In genomic region chr1:163023075-163023474, GRCm38 (mm10) we compare ENCODE assay signal across 18 mouse cellular contexts.
"Had no signal": no experiment of that assay in that cellular context is flagged by ENCODE, and none has a peak within 500 bp of the region (broad histone marks: within the 10 kb centered on the region; RNA-seq: fewer than 3 reads in every experiment).

No protein-coding gene starts in this region.

- ATAC-seq: hindbrain, embryonic 16.5 days; inflammation-experienced regulatory T-cells, adult 6 months; intestine, embryonic 15.5 days; intestine, postnatal 0 days; liver, embryonic 12.5 days had no signal

- DNase-seq: gastrocnemius, adult 2 months; gastrocnemius, postnatal 10 days; gastrocnemius, postnatal 25 days; heart, adult 18-20 months; heart, postnatal 10 days; heart, postnatal 4 days; kidney, adult 18-20 months; kidney, adult 8-10 months; kidney, postnatal 10 days; kidney, postnatal 25 days; kidney, postnatal 4 days; layer of hippocampus, postnatal 36 days; left cerebral cortex, postnatal 4 days had no signal
